Mouse (Mus musculus): Measurements from ENCODE around the gene Llgl2.

GRCm38 (mm10) chr11:115812095-115812494, 11.8 kb upstream of the Llgl2 start:
- no peak for TF ChIP-seq CTCF (IDR thresholded peaks at IDR 0.05; ENCODE audit: extremely low read depth, insufficient read depth, insufficient read length, insufficient replicate concordance)
- TF ChIP-seq POLR2A (IDR thresholded peaks at IDR 0.05; ENCODE audit: low read depth, low read length), result no peak
